Mouse (Mus musculus) hindlimb bud, embryonic 11.5 days (tissue): ENCODE results near the gene Clic4.
"Not testable (repeated sequence)": the region's sequence is repeated elsewhere in the genome, so short reads cannot be mapped to it uniquely, and the experiment has no call there.

Source experiments
- DNase-seq: peaks from one replicate; pipeline ENCODE4 v3.0.0-alpha.2; 2012; ENCODE audit warnings: low read depth, low spot score; ENCODE audit errors: extremely low spot score

Clic4 gene

GRCm38 (mm10) chr4:135292477-135293089 is 20.0 kb upstream of the Clic4 start:
- no peak for DNase-seq

DNA sequence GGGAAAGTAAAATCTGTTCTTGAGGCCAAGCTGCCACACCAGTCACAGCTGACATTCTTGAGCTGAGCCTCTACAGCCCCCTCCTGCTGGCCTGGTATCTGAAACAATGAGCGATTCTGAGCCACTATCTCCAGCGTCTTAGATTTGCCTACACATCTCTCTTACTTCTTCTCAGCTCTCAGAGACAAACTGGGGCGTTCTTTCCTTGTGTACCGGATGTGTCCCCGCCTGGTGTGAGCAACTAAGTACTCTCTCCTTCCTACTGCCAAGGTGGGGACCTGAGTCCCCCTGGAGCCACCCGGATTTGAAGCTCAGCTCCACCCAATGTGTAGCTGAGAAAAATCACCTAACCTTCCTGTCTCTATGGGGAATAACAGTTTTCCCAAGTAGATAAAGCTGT is 19.2 kb upstream of the Clic4 start:
- no peak for DNase-seq

DNA sequence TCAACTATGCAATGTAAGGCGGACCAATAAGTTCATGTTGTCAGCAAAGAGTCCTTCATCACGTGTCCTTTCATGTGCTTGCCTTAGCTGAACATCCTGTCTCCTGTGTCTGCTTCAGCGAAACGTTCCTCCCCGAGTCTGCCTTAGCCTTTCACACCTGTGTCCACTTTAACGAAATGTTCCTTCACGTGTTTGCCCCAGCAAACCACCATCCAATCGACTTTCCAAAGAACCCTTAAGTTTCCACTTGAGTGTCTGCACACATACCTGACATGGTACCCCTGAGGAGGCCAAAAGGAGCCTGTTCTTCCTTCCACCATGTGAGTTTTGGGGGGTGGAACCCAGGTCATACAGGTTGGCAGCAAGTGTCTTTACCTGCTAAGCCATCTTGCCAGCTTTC is 18.6 kb upstream of the Clic4 start:
- DNase-seq = no peak

- DNase-seq = no peak
Observed at GRCm38 (mm10) chr4:135287975-135288374, 15.4 kb upstream of the Clic4 start.

GRCm38 (mm10) chr4:135286833-135287395 is 14.3 kb upstream of the Clic4 start:
- DNase-seq = no peak

GRCm38 (mm10) chr4:135286033-135286622 is 13.5 kb upstream of the Clic4 start:
- DNase-seq = no peak

- no peak for DNase-seq
Observed at GRCm38 (mm10) chr4:135285436-135285835, 12.8 kb upstream of the Clic4 start.

DNA sequence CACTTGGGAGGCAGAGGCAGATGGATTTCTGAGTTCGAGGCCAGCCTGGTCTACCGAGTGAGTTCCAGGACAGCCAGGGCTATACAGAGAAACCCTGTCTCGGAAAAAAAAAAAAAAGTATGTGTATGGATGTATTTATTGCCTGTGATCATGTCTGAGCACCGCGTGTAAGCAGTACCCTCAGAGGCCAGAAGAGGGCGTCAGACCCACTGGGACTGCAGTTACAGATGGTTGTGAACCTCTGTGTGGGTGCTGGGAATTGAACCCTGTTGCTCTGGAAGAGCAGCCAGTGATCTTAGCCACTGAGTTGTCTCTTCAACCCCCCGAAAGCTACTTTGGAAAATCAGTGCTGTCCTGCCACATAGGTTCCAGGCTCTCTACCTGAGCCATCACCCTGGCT is 11.3 kb upstream of the Clic4 start:
- no peak for DNase-seq

DNA sequence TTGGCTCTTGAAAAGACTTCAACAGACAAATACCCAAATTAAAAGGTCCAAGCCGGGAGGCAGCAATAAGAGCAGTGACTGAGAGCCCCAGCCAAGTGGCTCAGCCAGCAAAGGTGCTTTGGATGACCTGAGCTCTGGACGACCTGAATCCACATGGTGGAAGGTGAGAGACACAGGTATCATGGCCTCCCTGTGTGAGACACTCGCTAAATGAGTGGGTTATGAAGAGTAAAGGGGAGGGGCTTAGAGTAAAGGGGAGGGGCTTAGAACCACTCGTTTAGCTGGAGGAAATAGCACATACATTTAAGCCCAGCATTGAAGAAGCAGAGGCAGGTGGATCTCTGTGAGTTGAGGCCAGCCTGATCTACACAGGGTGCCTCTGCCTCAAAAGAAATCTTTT is 10.8 kb upstream of the Clic4 start:
- no peak for DNase-seq

DNA sequence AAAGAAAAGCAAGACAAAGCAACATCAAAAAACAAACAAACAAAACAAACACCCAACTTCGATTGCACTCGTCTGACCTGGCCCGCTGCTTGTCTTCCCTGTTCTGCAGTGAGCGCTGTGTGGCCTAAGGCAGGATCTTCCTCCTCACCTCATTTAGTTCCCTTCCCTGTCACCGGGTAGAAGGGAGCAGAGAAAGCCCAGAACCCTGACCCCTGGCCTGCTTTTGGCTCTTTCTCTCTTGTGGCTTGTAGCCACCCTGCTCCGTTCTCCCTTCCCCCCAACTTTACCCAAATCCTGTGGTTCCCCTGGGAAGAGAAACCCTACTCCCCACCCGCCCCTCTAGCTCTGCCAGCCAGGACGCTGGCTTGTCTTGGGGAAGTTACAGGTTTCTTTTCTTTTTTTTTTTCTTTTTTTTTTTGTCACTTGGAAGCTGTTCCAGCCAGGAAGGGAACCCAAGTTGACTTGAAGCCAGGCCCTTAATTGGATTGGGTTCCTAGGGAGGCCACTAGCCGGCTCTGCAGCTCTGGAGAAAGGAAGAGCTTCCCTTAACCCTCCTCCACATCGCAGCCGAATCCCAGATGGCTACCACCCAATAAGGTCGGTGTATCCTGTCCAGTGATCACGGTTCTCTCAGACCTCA is 10.2 kb upstream of the Clic4 start:
- DNase-seq = no peak

GRCm38 (mm10) chr4:135280016-135280415 is 7.4 kb upstream of the Clic4 start:
- not testable (repeated sequence) for DNase-seq

DNA sequence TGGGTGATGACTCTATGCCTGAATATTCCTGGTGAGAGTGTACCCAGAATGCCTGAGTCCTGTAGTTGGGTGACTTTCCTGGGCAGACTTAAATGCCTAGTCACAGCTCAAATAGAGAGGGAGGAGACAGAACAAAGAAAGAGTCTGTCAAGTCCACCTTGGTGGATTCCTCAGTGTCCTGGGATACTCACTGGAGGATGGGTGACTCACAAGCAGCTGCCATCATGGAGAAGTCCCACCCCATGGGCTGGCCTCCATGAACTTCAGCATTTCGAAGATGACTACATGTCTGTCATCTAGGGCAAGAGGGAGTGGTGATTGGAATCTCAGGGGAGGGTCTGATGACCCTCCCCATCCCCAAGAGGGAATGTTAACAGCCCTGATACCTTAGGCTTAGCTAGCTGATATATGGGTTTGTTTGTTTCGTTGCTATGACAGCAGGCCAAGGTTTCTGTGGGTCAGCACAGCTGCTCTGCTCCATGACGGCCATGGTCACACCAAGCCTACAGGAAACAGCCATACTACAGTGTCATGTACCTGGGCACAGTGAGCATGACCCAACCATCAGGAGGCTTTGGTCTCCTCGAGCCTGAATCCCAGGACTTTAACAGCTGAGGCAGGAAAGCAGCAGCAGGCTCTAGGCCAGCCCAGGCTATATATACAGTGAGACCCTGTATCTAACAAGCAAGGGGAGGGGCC is 4.2 kb upstream of the Clic4 start:
- DNase-seq = no peak

GRCm38 (mm10) chr4:135274761-135275160 is 2.1 kb upstream of the Clic4 start:
- DNase-seq = no peak

GRCm38 (mm10) chr4:135273307-135273682 is 681 bp upstream of the Clic4 start:
- DNase-seq = no peak

DNA sequence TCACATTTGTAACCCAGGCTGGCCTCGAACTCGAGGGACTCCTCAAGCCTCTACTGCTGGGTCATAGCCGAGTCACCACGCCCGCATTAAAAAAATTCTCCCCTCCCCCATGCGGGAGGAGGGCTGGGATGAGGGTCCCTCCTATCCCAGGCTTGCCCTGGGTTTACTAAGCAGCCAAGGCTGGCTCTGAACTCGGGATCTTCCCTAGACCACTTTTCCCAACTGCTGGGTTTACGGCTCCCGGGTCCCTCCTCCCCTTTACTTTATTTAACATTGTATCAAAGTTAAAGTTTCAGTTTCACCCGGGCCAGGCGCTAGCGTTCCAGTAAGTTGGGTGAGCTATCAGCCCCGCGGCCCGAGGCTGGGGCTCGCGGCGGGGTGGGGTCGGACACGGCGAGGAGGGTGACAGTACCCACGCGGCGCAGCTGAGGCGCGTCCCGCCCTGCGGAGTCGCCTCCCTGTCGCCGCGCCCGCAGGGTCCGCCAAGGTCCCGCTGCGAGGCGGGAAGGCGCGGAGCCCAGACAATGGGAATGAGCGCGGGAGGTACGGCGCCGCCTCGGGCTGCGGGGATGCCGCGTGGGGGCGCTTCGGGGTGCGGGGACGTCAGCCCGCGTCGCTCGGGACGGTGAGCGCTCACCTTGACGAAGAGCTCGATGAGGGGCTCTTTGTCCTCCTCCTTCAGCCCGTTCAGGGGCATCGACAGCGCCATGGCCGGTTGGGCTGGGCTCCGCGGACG is 565 bp downstream of the Clic4 start:
- no peak for DNase-seq

GRCm38 (mm10) chr4:135271419-135271828 is 1.2 kb downstream of the Clic4 start:
- no peak for DNase-seq

GRCm38 (mm10) chr4:135270476-135270875 is 2.1 kb downstream of the Clic4 start:
- DNase-seq = no peak

GRCm38 (mm10) chr4:135269656-135270341 is 2.8 kb downstream of the Clic4 start:
- DNase-seq = no peak

DNA sequence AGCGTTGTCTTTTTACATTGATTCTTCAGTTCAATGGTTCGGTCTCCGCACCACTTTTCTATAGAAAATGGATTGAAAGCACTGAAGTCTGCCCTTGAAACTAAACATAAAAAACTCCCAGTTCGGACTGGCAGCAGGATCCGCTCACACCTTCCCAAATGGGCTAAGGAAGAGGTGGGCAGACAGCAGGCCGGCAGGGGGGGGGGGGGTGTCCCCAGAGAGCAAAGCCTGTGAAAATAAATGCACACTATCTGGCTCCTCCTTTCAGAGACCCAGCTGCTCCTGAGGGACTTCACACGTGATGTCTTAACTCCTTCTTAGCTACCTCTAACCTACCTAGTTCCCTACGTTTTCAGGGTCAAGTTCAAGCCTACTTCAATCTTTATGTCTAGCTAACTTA is 5.1 kb downstream of the Clic4 start:
- no peak for DNase-seq

- no peak for DNase-seq
Observed at GRCm38 (mm10) chr4:135266987-135267386, 5.6 kb downstream of the Clic4 start.
